Mouse (Mus musculus) layer of hippocampus, postnatal 25 days (tissue): ENCODE data around the gene Myo3b. TPM values are rescaled to one million over a fixed set of nuclear protein-coding genes. Genes with fewer than 3 reads are reported as not detected.
"Not testable (repeated sequence)": the region's sequence is repeated elsewhere in the genome, so short reads cannot be mapped to it uniquely, and the experiment has no call there.

ENCODE experiments used
- DNase-seq, 2 experiments: peaks; one replicate each; pipeline ENCODE4 v3.0.0; 2022; ENCODE audit warnings: mixed read lengths in 2 of 2, low spot score in 1 of 2; ENCODE audit errors: extremely low spot score in 1 of 2
- total RNA-seq, 2 experiments: library from RNA; stranded (reverse); gene quantifications; 2 replicates each; pipeline ENCODE4 v1.2.3; 2021

Myo3b gene
- total RNA-seq, 2 experiments from 2014 or later: 0.96 to 1.1 TPM

DNA sequence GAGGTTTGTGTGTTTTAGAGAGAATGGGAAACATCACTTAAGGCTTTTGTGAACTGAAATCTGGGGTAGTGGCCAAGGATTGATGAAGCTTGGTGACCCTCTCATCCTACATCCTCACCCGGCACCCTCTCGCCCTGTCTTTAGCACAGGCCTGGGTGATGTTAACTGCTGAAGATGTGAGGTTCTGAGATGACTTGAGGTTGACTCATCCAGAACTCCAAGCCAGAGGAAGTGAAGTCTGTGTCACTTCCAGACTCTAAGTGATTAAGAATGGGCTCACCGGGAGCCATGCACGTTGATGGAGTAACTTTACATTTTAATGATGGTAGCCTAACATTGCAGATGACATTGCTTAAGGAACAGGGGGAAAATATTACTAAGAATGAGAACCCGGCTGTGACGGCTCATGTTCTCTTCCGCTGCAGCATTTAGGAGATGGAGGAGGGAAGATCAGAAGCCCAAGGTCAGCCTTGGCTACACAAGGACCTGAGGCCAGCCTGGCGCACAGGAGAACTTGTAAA lies 143.3 kb downstream of the Myo3b start:
- DNase-seq: no peak

DNA sequence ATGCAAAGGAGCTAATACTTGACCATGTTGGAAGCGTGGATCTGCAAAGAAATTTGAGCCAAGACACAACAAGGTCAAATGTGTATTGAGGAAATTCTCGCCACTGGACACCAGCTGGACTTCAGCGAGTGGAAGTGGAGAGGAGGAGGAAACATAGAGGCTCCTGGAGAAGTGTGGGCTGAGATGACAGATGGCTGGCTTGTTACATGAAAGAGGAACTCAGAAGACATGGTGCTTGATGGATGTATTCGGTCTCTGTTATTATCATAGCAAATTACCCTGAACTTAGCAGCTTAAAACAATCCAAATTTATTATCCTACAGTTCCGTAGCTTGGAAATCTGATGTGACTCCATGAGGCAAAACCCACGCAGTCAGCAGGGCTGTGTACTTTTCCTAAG lies 148.1 kb downstream of the Myo3b start:
- no peak for DNase-seq

DNA sequence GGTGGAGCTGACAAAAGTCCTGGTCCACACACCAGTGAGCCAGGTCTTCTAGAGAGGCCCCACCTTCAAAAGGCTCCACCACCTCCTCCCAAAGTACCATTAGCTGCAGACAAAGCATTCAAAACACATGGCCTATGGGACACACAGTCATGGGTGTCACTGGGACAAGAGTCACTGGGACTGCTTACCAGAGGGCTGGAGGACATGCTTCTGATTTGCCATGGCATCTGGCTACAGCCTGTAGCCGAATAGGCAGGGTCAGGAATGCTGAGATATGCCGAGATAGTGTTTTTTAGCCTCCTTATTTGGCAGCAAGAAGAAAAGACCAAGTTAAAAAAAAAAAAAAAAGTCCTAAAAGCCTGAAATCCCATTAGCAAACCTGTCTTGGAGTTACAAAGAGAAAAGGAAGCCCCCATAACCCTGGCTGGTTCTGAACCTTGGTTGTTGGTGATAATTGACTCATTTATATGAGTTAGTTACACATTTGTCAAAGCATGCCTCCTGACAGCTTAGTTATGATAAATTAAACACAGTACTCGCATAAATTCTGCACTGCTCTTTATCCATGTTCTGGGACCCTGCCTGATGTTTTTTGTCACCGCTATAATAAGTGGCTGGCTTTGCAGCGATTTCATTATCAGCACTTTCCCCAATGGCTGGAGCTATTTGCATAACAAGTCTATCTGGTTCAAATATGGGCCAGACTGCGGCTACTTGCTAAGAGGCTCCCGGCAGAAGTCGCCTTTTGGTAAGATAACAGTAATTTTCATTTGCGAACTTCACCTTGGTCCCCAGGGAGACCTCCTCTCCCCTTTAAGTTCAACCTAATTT lies 156.7 kb downstream of the Myo3b start:
- DNase-seq: no peak

DNA sequence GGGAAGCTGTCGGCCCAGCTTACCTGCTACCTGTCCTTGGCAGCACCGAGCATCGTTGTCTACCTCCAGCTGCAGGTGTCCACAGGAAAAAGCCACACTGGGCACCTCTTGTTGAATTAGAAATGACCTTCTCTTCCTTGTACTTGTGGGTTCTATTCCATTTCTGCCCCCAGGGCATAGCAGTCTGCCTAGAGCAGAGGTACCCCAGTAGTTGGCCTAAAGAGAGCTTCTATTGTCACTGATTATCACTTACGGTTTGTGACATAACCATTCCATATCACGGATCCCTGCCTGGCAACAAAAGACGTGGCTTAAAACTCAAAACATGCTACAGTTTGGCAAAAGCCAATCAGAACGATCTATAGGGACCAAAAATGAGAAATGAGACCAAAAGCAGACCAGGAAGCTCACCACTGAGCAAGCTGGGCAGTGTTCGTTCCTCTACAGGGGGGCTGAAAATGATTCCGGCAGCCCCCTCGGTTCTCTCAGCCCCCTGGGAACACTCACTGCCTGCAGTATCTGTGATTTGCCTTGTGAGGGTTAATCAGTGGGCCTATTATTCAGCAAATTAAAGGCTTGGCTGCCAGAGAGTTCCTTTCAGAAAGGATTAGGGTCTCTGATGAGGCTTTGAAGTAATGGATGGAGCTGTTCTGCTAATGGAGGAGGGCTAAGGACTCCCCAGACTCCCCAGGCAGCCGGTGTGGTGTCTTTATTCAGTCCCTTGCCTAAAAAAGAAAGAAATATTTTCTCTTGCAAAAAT lies 163.1 kb downstream of the Myo3b start:
- no peak for DNase-seq

DNA sequence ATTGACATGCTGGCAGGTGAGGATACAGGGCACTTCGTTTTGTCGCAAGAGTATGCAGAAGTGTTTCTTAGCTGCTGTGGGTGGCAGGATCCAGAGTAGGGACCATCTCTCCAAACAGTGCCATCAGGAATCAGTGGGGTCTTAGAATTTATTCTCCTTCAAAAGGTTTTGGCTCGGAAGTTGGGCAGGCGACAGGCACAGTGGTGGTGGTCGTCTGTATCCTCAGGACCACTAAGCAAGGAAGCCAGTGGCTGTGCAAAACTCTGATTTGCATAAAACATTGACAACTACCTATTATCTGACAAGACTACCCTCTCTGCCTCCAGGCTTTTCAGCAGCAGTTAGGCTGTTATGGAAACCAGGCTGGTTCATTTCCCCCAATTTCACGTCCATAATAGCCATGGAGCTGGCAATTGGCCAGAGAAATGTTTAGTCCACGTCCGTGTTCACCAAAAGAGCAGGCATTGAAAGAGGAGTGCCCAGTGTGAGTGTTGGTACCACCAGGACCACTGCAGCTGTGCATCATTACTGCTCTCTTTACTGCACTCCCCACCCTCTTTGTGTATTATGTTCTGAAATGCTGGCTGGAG lies 163.7 kb downstream of the Myo3b start:
- DNase-seq: no peak

DNA sequence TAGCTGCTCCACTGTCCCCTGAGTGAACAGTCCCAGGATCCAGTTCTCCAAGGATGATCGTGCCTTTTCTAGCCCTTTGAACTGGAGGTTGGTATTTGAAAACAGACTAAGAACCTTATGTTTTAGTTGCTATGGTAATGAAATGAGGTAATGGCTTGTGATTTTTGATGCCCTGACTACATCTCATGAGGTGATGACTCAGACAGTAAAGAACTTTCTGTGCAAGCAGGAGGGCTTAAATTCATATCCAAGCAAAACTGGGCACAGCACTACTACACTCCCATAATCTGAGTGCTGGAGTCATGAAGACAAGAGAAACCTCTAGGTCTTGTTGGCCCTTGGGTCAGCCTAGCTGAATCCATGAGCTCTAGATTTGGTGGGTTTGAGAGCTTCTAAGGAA lies 169.5 kb downstream of the Myo3b start:
- DNase-seq: no peak

DNA sequence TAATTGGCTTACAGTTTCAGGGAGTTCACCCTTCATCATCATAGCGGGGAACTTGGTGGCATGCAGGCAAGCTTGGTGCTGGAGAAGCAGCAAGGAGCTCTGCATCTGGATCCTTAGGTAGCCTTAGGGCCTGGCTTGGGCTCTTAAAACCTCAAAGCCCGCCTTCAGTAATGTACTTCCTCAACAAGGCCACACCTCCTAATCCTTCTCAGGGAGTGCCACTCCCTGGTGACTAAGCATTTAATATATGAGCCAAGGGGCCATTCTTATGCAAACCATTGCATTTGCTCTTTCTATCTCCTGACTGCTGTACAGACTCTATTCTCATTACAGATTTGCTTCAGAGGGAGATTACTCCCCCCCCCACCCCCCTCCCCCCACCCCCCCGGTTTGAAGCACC lies 170.9 kb downstream of the Myo3b start:
- DNase-seq: no peak

DNA sequence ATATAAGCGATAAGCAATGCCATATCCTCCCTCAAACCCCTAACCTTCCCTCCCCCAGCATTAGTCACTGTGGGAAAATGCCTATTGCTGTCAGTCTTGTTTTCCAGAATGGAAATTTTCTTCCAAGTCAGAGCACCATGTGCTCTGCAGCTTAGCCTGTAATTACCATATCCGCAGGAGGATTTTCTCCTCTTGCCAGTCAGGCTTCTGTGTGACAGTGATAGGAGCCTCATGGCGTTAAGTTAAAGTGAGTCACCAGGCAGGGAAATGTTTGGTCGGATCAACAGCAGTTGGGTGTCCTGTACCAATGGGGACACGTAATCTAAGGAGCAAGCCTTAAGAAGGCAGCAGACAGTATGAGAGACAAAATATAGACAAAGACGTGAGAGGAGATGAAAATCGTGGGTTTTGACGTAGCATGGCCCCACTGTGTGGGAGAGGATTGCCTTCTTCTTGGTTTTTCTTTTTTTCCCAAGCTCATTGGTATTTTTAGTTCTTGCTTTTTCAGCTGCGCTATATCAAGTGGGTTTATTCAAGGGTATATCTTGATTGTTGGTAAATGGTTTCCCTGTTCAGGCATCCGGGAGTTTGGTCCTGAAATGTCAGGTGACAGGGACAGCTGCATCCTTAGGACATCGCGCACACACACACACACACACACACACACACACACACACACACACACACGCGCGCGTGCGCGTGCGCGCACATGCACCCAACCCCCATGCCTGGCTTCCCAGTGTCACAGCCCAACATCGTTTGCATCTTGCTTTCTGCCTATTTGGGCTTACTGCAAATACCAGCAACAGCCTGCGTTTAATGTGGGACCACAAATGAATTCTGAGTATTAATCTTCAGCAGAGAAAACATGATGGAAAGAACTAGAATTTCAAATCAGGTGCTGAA lies 171.8 kb downstream of the Myo3b start:
- DNase-seq: no peak

DNA sequence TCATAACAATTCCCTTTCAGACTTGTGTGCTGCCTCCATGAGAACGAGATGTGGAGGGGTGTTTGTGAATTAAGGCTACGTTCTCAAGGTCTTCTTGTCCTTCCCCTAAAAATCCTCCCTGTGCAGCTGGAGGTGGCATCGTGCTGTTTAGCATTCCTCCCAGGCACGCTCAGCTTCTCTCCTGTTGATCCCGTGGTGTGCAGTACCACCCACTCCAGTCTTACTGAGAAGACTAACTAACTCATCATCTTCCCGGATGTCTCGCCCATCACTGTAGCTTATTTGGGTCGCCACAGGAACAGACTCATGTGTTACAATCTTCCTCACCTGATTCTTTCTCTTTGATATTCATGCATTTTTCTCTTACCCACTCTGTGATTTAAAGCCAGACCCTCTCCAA lies 175.5 kb downstream of the Myo3b start:
- no peak for DNase-seq

DNA sequence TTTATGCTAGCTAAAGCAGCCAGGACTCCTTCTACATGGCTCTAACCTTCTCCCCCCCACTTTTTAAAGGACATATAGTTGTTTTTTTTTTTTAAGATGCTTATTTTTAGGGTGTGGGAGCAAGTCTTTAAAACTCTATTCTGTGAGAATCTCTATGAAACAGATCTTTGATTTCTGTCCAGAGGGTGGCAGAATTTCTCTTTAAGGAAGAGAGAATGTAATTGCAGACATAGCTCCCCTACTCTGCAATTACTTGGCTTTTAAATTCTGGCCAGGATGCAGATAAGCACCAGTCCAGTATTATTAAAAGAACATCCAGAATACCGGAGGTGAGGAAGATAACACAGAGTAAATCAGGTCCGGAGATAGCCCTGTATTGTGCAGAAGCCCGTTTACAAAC lies 178.9 kb downstream of the Myo3b start:
- no peak for DNase-seq

DNA sequence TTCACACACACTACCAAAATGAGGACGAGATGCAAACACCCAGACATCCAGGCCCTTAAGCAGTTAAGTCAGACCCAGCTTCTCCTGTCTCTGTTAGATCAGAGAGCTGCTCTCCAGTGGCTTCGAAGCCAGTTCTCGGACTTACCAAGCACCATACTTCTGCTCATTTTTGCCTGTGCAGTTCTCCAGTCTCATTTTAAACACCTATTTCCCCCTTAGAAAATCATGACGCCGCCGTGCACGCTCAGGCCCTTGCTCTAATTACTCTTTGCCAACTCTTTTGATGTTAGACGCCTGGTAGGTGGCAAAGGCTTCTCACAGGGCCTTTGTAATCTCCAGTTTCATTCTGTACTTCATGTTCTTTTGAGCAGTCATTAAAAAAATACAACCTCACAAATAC lies 179.5 kb downstream of the Myo3b start:
- no peak for DNase-seq

DNA sequence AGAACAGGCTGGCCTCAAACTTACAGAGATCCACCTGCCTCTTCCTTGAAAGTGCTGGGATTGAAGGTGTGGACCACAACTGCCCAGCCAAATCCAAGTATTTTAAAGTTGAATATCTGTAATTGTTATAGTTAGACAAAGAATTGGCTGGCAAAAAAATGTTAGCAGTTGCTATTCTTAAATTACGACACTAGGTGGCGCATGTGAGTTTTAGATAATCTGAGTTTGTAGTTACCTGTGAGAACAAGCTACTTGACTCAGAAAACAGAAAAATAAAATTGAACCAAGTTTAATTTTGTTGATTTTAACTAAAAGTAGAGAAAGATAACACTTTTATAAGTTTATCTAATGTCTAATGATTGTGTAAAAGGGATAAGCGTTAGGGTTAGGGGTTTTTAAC lies 187.8 kb downstream of the Myo3b start:
- DNase-seq: no peak

DNA sequence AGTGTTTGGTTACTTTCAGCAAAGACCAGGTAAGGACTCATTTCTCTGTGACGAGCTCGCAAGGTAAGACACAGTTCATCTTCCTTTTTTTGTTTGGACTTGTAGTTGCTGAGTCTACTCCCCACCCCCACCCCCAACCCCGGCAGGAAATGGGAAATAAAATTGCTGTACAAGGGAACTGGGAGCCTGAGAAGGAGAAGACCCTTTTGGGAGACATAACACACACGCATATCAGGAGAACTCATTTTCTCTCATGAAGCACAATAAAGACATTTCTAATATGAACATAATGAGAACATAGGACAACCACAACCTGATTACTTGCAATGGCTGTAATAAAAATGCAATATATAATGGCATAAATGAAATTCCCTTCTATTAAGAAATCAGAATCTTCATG lies 195.5 kb downstream of the Myo3b start:
- DNase-seq: not testable (repeated sequence)

DNA sequence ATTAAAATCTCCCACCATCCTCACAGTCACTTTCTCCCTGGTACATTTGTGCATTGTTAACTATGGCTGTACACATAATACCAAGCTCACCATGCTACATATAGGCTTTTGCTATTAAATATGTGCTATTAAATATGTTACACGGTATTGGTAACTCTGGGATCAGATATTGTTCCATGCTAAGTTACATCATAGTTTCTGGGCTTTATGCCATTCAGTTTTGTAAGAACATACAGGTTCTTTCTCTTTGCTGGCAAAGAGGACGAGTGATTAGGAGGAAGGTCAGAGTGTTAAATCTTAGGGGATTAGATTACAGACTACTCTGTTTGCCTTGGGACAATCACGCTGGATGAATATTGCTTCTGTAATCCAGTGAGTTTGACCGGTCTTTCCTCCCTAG lies 207.1 kb downstream of the Myo3b start:
- DNase-seq: no peak

DNA sequence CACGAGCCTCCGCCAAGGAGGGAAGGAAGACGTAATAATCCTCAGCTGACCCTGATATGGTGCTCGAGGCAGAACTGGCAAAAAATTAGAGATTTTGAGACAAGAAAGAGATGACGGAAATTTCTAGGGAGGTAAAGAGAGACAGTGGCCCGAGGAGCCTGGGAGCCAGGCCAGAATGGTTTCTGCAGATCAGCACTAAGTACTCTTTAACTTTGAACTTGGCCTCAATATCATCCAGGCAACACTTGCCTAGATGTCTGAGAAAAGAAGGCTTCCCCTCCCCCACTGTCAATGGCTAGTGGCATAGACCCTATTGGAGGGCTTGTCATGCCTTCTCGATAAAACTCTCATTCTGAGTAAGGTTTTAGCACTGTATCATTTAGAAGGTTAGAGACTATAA lies 209.7 kb downstream of the Myo3b start:
- DNase-seq: no peak

DNA sequence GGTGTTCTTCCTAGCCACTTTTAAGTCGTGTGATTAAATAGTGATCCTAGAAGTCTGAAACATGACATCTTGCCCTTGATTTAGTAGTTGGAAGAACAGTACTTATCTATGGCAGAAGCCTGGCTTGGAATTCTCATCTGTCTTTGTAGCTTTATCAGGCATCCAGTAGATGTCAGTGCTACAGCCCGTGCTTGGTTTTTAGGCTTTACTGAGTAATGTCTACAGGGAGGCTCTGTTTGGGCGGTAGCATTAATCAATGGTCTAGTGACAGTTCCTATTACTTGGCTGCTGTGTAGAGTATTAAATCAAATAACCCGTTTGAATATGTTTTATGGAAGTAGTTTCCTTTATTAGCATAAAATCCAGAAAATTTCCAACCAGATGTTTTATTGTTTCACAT lies 210.9 kb downstream of the Myo3b start:
- no peak for DNase-seq

DNA sequence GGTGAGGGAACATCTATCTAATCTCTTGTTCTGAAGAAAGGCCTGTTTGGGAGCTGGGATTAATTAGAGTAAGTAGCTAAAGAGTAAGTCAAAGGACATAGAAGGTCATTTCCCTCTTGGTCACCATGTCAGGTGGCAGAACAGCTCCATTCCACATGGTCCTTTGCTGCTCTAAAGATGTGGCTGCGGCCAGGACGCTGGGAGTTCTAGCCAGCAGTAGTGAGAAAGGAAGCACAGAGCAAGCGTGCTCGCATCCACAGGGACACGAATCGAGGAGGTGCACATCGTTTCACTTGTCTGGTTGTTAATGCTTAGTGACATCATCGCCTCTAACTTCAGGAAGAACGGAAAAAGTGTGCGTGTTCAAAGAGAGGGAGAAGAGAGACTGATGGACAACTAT lies 212.3 kb downstream of the Myo3b start:
- DNase-seq: no peak

DNA sequence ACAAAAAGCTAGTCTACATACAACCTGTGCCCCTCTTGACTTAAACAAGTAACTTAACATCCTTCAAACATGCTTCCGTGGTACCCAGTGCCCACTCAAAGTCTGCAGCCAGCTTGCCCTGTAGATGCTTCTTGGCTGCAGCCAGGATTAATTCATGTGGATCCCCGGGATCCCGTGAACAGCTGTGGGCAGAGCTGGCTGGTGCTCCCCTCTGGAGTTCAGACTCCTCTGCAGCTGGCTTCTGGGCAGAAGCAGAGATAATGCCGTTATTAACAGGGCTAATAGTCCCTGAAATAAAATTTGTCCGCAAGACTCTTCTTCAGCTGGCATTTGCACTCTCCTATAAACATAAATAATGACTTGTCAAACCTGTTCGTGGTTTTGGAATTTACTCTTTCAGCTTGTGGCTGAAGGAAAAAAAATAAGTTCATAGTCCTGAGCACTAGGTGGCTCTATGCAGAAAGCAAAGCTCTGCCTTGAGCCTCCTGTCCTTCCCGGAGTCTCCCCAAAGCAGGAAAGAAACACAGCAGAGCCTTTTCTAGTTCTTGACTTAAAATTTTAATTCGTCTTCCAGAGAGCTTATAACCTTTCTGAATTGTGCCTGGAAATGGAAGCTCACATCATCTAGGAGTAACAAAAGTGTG lies 220.6 kb downstream of the Myo3b start:
- no peak for DNase-seq

DNA sequence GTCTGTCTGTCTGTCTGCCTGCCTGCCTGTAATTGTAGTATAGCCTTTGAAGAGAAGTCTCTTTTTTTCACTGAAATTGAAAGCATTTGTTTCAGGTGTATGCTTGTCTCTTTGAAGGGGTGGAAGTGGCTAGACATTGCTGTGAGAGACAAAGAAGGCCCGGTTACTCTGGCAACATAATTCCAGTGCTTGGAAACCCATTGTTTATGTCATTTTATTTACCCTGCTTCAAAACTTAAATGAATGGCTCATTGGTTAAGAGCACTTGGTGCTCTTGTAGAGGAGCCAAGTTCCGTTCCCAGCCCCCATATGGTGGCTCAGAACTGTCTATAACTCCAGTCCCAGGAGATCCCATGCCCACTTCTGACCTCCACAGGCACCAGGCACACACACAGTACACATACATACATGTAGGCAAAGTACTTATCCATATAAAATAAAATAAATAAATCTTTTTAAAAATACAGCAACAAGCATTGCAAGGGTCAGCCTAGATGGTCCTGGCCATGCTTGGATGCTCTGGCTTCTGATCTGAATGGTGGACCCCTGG lies 221.8 kb downstream of the Myo3b start:
- DNase-seq: no peak
